Mouse (Mus musculus) gastrocnemius, postnatal 4 days (tissue): ENCODE results near the gene Ivd. TPM values are rescaled to one million over a fixed set of nuclear protein-coding genes. Genes with fewer than 3 reads are reported as not detected.
A peak's percentile ranks its signal among the peaks of the same experiment; 100 is the strongest.

Experiments
- DNase-seq, 2 experiments: peaks; one replicate each; pipeline ENCODE4 v3.0.0; 2021 to 2022; ENCODE audit warnings: low spot score in 2 of 2, mixed read lengths in 2 of 2
- total RNA-seq, 2 experiments: library from RNA; stranded (reverse); gene quantifications; 2 replicates each; pipeline ENCODE4 v1.2.3; 2021

Ivd gene
- total RNA-seq, 2 experiments from 2014 or later = 71.4 to 74.5 TPM

DNA sequence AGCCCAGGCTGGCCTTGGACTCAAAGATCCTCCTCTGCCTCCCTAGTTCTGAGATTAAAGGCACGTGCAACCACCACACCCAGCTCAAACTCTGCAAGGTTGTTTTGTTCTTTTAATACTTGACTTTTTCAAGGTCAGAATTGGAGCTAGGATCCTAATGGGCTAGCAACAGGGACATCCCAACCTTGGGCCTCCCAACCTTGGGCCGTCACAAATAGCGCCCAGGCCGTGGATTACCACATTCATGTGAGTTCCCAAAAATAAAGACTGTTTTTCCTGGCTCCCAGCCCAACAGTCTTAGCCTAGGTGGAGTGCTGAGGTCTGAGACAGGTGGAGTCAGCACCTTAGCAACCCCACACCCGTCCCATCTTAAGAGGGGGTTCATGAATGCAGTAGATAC lies 20.2 kb downstream of the Ivd start:
- DNase-seq = no peak

GRCm38 (mm10) chr2:118882840-118883679 lies 21.3 kb downstream of the Ivd start:
- peak; percentile 82 to 84 for DNase-seq

DNA sequence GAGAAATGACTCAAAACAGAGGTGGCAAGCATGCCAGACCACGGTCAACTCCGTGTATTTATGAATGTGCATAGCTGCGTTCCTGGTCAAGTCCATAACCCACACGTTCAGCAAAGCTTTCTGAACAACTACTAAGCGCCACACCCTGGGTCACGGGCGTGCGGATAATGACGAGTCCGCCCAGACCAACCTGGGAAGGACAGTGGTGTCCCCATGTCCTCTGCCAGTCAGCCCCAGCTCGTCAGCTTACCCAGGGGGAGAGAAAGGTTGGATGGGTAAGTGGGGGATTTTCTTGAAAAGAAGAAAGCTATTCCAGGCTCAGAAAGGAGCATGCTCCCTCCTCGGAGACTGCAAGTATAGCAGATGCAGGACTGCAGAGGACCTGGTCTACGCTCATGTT lies 25.7 kb downstream of the Ivd start:
- no peak for DNase-seq

GRCm38 (mm10) chr2:118887845-118888548 lies 26.2 kb downstream of the Ivd start:
- no peak for DNase-seq

GRCm38 (mm10) chr2:118891173-118891572 lies 29.4 kb downstream of the Ivd start:
- no peak for DNase-seq

GRCm38 (mm10) chr2:118895990-118896913 lies 34.5 kb downstream of the Ivd start:
- DNase-seq = no peak

- no peak for DNase-seq
Measured at GRCm38 (mm10) chr2:118896914-118897291, 35.1 kb downstream of the Ivd start.

DNA sequence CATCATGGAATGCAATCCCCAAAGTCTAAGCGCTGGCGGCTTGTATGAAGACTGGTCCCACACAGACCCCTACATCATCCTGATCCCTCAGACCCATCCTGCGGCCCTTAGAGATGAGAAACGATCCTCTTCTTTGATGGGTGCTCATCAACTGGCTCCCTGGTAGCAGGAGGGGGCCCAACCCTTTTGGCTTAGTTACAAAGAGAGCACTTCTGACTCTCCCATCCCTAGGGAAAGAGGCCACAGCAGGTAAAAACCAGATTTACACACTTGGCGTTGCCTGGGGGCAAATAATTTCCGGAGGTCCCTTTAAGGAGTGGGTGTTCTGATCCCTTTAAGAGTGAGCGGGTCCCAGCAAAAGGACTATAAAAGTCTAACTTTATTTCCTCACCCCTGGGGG lies 35.6 kb downstream of the Ivd start:
- no peak for DNase-seq

GRCm38 (mm10) chr2:118897808-118898207 lies 36.1 kb downstream of the Ivd start:
- DNase-seq = no peak

DNA sequence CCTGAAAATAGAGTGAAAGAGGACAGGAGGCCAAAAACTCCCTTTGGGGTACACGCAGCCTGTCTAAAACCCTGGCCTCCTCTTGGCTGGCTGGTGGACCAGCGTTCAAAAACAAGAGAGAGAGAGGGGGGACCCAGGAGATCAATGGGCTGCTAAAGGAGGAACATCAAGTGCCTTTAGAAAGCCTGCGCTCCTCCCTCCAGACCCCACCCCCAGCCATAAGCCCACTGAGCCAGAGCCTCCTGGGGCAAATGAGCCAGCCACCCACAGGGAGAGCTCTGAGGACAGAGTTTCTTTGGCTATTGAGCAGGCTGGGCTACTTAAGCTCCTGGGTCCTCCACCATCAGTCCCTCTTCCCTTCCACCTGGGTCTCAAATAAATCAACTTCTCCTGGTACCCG lies 37.0 kb downstream of the Ivd start:
- DNase-seq = no peak

DNA sequence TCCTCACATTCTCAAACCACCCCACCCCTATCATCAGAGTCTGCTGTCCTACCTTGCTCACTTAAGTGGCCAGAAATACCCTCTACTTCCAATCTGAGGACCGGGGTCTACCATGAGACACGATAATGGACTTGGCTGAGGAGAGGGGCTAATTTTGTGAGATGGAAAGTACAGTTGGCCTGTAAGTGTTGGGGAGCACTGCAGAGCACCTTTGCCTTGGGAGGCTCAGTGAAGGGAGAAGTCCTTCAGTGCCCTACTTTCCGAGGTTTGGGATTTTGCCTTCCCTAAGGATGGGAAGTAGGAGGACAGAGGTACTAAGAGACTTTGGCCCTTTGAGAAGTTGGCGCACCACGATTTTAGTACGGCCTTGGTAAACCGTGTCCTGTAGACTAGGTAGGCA lies 37.6 kb downstream of the Ivd start:
- no peak for DNase-seq

DNA sequence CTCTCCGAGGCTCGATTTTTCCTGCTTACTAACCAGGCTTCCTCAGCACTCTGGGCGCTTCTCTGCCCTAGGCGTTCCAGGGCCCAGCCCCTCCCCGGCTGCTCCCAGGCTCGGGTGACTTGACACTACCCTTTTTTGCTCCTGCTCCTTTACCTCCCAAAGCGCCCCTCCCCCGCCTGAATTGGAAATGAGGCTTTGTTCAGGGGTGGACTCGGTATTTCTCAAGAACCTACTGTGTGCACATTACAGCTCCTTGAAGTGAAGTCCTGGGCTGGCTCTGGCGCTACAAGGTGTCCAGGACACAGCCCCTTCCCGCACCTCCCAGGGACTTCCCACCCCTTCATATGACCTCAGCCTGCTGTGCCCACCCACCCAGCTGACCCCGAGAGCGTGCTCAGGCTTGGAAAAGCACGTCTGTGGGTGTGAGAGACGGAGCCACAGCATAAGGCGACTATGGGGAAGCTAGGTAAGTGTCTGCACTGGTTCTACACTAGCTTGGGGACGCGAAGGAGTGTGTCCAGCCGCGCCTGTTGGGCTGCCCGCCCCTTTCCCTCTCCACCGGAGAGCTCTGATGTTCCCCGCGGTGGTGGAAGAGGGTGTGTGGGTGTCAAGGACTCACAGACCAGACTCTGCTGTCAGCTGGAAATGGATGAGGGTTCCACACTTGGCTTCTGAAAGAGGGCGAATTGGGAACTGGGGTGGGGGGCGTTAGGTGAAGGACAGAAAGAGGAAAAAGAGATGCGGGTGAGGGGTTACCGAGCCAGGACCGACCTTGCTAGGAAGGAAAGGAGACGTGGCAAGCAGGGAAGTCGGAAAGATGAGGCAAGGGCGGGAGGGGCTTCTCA lies 38.4 kb downstream of the Ivd start, which contains the start of gene Bahd1:
TSS of gene Bahd1 (plus strand) at position 397 of the 845 bp plus-strand sequence.
- no peak for DNase-seq

DNA sequence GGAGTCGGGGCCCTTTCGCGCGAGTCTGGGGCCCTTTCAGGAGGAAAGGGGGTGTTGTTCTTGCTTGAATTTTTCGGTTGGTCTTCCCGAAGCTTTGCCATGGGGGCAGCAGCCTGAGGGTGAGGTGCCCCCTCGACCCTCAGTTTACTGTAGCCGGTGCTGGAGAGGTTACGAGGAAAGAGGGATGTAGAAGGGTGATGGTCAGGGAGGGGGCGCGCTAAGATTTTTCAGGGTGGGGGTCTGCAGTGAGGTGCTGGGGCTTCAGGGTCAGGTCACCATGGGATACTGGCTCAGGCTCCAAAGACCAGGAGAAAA lies 39.0 kb downstream of the Ivd start:
- no peak for DNase-seq

- peak; percentile 96 to 98 for DNase-seq
Measured at GRCm38 (mm10) chr2:118901175-118902031, 39.6 kb downstream of the Ivd start.

- DNase-seq = peak in 1 of 2 experiments; percentile 56
Measured at GRCm38 (mm10) chr2:118902051-118903025, 40.6 kb downstream of the Ivd start.

DNA sequence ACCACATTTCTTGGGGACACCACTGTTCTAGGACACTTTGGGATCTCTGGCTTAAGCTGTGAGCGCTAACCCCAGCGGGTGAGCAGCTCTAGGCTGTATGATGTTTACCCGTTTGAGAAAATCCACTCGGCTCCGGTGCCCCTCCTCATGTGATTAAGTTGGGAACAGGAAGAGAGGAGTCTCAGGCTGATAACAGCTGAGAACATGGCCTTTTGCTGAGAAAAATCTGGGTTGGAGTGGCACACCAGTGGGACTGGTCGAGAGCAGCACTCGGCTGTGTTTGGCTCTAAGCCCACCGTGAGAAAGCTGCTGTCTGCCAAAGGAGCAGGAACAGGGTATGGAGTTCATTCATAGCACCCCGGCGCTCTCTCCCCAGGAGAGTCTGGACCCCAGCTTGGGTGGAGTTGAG lies 41.6 kb downstream of the Ivd start:
- no peak for DNase-seq

DNA sequence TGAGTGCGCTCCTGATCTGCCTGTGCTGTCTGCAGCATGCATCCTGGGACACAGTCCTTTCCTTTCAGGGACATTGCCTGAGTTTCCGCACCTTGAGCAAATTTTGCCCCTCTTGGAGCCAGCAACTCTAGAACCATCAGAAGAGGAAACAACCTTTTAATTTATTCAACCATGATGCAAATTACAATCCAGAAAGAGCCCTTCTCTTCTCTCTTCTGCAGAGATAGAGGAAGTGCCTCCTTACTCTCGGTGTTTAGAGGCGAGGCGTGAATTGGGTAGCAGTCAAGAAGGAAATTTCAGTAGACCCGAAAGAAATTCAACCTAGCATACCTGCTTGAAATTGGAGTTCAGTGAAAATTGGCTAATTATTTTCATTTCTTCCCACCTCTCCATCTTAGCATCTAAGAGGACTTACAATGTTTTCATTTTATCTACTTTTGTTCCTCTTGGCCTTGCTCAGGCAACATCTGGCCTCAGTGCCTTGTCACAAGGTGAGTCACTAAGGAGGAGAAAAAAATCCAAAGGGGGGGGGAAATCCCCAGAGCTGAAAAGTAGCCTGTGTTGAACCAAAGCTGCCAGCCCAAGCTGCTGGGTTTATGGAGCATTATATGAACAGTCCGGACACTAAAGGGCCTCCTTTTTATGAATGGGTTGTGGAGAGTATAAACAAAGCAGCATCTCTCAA lies 43.8 kb downstream of the Ivd start:
- DNase-seq = no peak

- no peak for DNase-seq
Measured at GRCm38 (mm10) chr2:118906118-118906492, 44.4 kb downstream of the Ivd start.
